Mouse (Mus musculus): ENCODE measurements around the gene Shank2. TPM values are rescaled to one million over a fixed set of nuclear protein-coding genes. Genes with fewer than 3 reads are reported as not detected.

Gene Shank2
- polyA plus RNA-seq, 1 experiment from 2014 or later, result 0.39 TPM

DNA sequence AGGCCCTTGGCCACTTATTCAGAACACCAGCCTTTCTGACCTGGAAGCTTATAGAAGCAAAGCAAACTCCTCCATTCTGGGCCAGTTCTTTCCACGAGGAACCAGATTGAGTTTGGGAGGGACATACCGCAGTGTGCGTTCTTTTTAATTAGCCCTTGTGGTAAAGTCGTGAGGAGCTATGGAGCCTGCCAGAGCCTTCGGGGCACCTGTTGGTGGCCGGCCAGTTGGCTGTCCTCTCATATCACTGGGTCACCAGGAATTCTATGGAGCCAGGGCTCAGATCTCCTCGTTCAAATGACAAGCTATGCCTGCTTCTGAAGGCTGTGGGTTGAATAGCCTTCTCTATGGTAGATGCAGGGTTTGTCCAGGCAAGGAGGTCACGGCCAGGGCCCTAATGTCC, 156.2 kb downstream of the Shank2 start:
- WGBS, result 84% methylated on average over 8 of the region's 8 CpGs
- no peaks in the 10 kb centered on the region for H3K4me1 ChIP-seq
- ATAC-seq (ENCODE audit: low FRiP score, low read depth), result no peak
- no peaks in the 10 kb centered on the region for H3K36me3 ChIP-seq
- H3K27ac ChIP-seq, result no peak overlapping the region
- H3K4me2 ChIP-seq (replicated peaks), result no peak overlapping the region
- no peak overlapping the region for H3K4me3 ChIP-seq
- H3K9me3 ChIP-seq, result no peaks in the 10 kb centered on the region
- H3K9ac ChIP-seq, result no peak overlapping the region
- H3K27me3 ChIP-seq, result no peaks in the 10 kb centered on the region

- 86% methylated on average over 8 of the region's 8 CpGs for WGBS
- no peak for ATAC-seq (ENCODE audit: low FRiP score, low read depth)
- H3K9me3 ChIP-seq, result no peaks in the 10 kb centered on the region
Observed at GRCm38 (mm10) chr7:144159556-144159955, 157.8 kb downstream of the Shank2 start.

GRCm38 (mm10) chr7:144160066-144160465, 158.3 kb downstream of the Shank2 start:
- Histone ChIP-seq H3K4me1 (no peaks in the 10 kb centered on the region), H3K4me3 (no peak overlapping the region), H3K9ac (no peak overlapping the region), H3K27ac (no peak overlapping the region), H3K27me3 (no peaks in the 10 kb centered on the region), H3K4me2 (replicated peaks) (no peak overlapping the region), H3K36me3 (no peaks in the 10 kb centered on the region), H3K9me3 (no peaks in the 10 kb centered on the region)
- ATAC-seq (ENCODE audit: low FRiP score, low read depth), result no peak
- 58% methylated on average over 2 of the region's 2 CpGs for WGBS

More at GRCm38 (mm10) chr7:144159556-144159955, 157.8 kb downstream of the Shank2 start:
- Histone ChIP-seq H3K9ac (no peak overlapping the region), H3K27me3 (no peaks in the 10 kb centered on the region), H3K36me3 (no peaks in the 10 kb centered on the region), H3K4me3 (no peak overlapping the region), H3K4me2 (replicated peaks) (no peak overlapping the region), H3K27ac (no peak overlapping the region), H3K4me1 (no peaks in the 10 kb centered on the region)

GRCm38 (mm10) chr7:144160646-144161249, 159.0 kb downstream of the Shank2 start:
- 87% methylated on average over 15 of the region's 15 CpGs for WGBS

DNA sequence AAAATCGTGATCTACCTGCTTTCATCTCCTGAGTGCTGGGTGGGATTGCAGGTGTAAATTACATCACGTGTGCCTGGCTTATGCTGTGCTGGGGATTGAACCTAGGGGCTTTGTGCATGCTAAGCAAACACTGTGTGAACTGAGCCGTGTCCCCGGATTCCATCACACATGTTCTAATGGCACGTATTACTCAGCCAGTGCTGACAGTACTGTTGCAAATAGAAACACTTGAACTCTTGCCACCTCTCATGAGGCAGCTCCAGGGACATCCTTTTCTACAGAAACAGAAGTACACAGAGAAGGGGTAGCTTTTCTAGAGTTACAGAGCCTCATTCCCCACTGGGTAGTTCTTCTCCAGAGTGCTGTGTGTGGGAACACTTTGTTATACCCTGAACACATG, 168.5 kb downstream of the Shank2 start:
- Histone ChIP-seq H3K36me3 (no peaks in the 10 kb centered on the region), H3K27ac (no peak overlapping the region), H3K27me3 (peaks cover 56% of the 10 kb centered on the region), H3K9ac (no peak overlapping the region), H3K4me3 (no peak overlapping the region), H3K4me1 (peaks cover 5% of the 10 kb centered on the region; the same call in 1 of the 2 replicates), H3K9me3 (no peaks in the 10 kb centered on the region), H3K4me2 (replicated peaks) (no peak overlapping the region)
- WGBS, result 71% methylated on average over 5 of the region's 5 CpGs
- ATAC-seq (ENCODE audit: low FRiP score, low read depth), result no peak

More at GRCm38 (mm10) chr7:144160646-144161249, 159.0 kb downstream of the Shank2 start:
- Histone ChIP-seq H3K4me3 (no peak overlapping the region), H3K4me1 (no peaks in the 10 kb centered on the region), H3K27ac (no peak overlapping the region), H3K27me3 (no peaks in the 10 kb centered on the region), H3K9ac (no peak overlapping the region), H3K36me3 (no peaks in the 10 kb centered on the region), H3K9me3 (no peaks in the 10 kb centered on the region), H3K4me2 (replicated peaks) (no peak overlapping the region)
- no peak for ATAC-seq (ENCODE audit: low FRiP score, low read depth)

DNA sequence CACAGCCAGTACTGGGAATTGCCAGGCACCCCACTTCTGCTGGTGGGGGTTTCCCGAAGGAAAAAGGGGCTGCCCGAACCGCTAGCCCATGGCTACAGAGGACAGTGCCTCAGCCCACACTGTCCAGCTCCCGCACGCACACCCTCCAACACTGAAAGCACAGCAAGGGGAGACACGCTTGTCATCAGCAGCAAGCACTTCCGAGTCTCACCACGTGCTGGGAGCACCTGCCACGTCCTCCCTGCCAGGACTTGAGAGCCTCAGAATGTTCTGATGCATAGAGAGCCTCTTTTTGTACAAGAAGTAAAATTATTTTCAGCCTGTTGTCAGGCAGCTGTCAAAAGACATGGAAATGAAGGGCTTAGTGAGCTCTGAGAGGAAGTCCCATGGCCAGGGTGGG, 169.0 kb downstream of the Shank2 start:
- Histone ChIP-seq H3K27me3 (peaks cover 60% of the 10 kb centered on the region), H3K36me3 (no peaks in the 10 kb centered on the region), H3K9ac (no peak overlapping the region), H3K27ac (no peak overlapping the region), H3K4me3 (no peak overlapping the region), H3K4me1 (peaks cover 9% of the 10 kb centered on the region; the same call in 1 of the 2 replicates), H3K9me3 (no peaks in the 10 kb centered on the region), H3K4me2 (replicated peaks) (no peak overlapping the region)
- no peak for ATAC-seq (ENCODE audit: low FRiP score, low read depth)
- 85% methylated on average over 9 of the region's 9 CpGs for WGBS

DNA sequence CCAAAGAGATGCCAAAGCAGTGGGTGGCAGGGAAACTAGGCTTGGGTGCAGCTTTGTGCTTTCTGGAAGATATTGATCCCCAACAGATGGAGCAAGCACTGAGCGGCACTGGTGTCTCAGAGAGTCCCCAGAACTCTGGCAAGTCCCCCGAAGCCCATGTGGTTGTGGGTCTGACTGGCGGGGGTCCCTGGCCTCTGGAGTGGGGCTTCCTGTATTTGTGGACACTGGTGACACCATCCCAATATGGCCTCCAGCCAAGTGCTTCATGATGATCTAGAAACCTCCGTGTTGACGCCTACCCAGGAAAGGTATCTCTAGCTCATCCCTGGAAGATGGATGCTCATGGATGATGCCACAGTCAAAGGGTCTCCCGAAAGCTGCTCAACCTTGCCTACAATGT, 172.1 kb downstream of the Shank2 start:
- no peak for ATAC-seq (ENCODE audit: low FRiP score, low read depth)
- WGBS, result 90% methylated on average over 6 of the region's 6 CpGs
- no peaks in the 10 kb centered on the region for H3K9me3 ChIP-seq
- no peak overlapping the region for H3K9ac ChIP-seq
- H3K4me3 ChIP-seq, result no peak overlapping the region
- H3K36me3 ChIP-seq, result no peaks in the 10 kb centered on the region
- H3K4me2 ChIP-seq (replicated peaks), result no peak overlapping the region
- no peak overlapping the region for H3K27ac ChIP-seq
- peaks cover 90% of the 10 kb centered on the region for H3K27me3 ChIP-seq
- H3K4me1 ChIP-seq, result peaks cover 13% of the 10 kb centered on the region; the same call in 1 of the 2 replicates

DNA sequence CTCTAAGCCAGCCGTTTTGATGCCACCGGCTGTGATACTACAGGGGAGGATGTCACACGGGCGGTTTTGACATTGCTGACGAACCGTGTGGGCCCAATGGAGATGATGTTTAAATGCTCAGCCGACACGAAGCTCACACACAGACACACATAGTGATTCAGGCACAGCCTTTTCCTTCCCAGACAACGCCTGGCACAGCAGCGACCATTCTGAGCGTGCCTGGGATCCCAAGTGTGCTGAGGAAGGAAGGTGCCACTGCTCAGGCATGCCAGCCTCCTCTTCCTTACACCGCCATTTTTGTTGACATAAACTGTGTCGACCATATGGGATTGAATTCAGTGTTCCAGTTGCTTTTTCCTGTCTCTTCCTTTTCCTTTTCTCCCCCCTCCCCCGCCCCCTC, 172.6 kb downstream of the Shank2 start:
- H3K9ac ChIP-seq, result no peak overlapping the region
- H3K9me3 ChIP-seq, result no peaks in the 10 kb centered on the region
- H3K4me3 ChIP-seq, result no peak overlapping the region
- WGBS, result 84% methylated on average over 14 of the region's 14 CpGs
- no peak overlapping the region for H3K4me2 ChIP-seq (replicated peaks)
- no peaks in the 10 kb centered on the region for H3K36me3 ChIP-seq
- H3K27me3 ChIP-seq, result peaks cover 93% of the 10 kb centered on the region
- no peak for ATAC-seq (ENCODE audit: low FRiP score, low read depth)
- H3K27ac ChIP-seq, result no peak overlapping the region
- H3K4me1 ChIP-seq, result peaks cover 13% of the 10 kb centered on the region; the same call in 1 of the 2 replicates

- no peak overlapping the region for H3K27ac ChIP-seq
- peak overlapping the region; percentile 34 for H3K4me3 ChIP-seq
- peaks cover 13% of the 10 kb centered on the region; the same call in 1 of the 2 replicates for H3K4me1 ChIP-seq
- H3K9me3 ChIP-seq, result no peaks in the 10 kb centered on the region
- no peaks in the 10 kb centered on the region for H3K36me3 ChIP-seq
- ATAC-seq (ENCODE audit: low FRiP score, low read depth), result no peak
- peak overlapping the region; percentile 63 for H3K4me2 ChIP-seq (replicated peaks)
- 32% methylated on average over 7 of the region's 7 CpGs for WGBS
- H3K27me3 ChIP-seq, result peaks cover 97% of the 10 kb centered on the region
- H3K9ac ChIP-seq, result 0 out of 2 replicates have a peak overlapping the region, but pooled peaks have one; percentile 13
Observed at GRCm38 (mm10) chr7:144175025-144175424, 173.3 kb downstream of the Shank2 start.

DNA sequence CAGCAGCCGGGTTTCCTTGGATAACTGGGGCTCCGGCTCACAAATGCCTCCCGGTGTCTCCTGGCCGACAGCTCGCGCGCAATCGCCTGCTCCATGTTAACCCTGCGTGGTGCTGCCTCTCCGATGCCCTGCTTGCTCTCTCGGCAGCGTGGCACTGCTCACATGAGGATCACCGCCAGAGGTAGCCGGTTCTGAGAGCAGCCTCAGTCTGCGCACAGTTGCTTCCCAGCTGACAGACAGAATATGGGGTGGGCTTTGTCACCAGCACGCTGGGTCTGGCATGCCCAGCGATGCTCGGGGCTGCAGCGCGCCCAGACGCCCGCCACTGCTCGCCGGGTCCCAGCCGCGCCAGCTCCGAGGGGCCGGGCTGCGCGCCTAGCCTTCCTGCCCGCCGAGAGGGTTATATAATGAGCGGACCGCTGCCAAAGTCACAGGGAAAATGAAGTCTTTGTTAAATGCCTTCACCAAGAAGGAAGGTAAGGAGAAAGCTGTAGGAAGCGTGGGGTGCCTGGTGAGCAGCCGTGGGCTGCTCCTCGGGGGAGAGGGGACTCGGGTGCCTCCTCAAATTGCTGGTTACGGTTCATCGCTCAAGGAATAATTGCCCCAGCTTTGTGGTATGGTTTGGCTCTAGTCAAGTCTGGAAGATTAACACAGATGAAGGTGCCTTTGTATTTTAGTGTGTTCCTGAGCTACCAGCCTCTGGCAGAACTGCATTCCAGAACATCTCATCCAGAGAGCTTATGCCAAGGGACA, 173.9 kb downstream of the Shank2 start:
- peak overlapping the region; percentile 63 for H3K4me2 ChIP-seq (replicated peaks)
- H3K27me3 ChIP-seq, result peaks cover 97% of the 10 kb centered on the region
- no peak for ATAC-seq (ENCODE audit: low FRiP score, low read depth)
- H3K4me3 ChIP-seq, result peak overlapping the region; percentile 34
- no peak overlapping the region for H3K27ac ChIP-seq
- peaks cover 13% of the 10 kb centered on the region; the same call in 1 of the 2 replicates for H3K4me1 ChIP-seq
- 3% methylated on average over 40 of the region's 40 CpGs for WGBS
- H3K9ac ChIP-seq, result no peak overlapping the region
- H3K36me3 ChIP-seq, result no peaks in the 10 kb centered on the region
- H3K9me3 ChIP-seq, result no peaks in the 10 kb centered on the region

DNA sequence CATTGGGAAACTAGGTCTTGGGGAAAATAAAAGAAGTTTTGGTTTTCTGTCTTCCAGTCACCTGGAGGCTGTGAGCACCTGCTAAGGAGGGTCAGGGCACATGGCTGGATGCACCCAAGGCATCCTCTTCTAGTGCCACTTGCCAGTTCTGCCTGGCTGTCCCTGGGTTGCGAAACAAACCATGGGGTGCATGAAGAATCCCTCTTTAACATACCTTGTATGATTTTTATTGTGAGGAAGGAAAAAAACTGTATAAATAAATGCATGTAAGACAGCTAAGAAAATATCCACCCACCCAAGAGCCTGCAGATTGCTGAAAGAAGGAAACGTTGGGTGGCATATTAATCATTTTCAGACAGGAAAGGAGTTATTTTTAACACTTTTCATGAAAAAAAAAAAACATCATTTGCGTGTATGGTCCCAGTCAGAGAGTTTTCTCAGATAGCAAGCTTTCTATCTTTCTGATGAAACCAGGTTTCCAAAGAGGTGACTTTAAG, 174.6 kb downstream of the Shank2 start:
- no peak for ATAC-seq (ENCODE audit: low FRiP score, low read depth)
- Histone ChIP-seq H3K36me3 (no peaks in the 10 kb centered on the region), H3K27ac (no peak overlapping the region), H3K4me1 (peaks cover 13% of the 10 kb centered on the region; the same call in 1 of the 2 replicates), H3K4me3 (peak overlapping the region; percentile 34; the same call in 1 of the 2 replicates), H3K4me2 (replicated peaks) (peak overlapping the region; percentile 63; the same call in 1 of the 2 replicates), H3K9me3 (no peaks in the 10 kb centered on the region), H3K27me3 (peaks cover 93% of the 10 kb centered on the region), H3K9ac (no peak overlapping the region)
- 69% methylated on average over 3 of the region's 3 CpGs for WGBS

DNA sequence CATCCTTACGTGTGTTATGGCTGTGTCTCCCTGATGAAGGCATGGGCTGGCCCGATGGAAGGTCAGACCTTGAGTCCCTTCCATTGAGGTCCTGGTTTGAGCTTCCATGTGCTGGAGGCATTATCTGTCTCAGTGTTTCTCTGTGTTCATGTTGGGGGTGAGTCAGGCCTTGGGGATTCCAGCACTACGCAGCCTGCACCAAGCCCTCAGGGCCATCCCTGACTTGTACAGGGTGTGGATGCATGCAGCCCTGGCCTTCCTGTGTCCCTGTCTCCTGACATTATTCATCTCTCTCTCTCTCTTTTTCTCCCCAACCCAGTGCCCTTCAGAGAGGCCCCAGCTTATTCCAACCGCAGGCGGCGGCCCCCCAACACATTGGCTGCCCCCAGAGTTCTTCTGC, 177.7 kb downstream of the Shank2 start:
- Histone ChIP-seq H3K27me3 (peaks cover 81% of the 10 kb centered on the region), H3K4me2 (replicated peaks) (no peak overlapping the region), H3K4me3 (no peak overlapping the region), H3K36me3 (no peaks in the 10 kb centered on the region), H3K9ac (no peak overlapping the region), H3K9me3 (no peaks in the 10 kb centered on the region), H3K27ac (no peak overlapping the region), H3K4me1 (peaks cover 13% of the 10 kb centered on the region; the same call in 1 of the 2 replicates)
- no peak for ATAC-seq (ENCODE audit: low FRiP score, low read depth)
- 87% methylated on average over 6 of the region's 6 CpGs for WGBS
